Mouse (Mus musculus): Measurements from ENCODE around the gene Gm37419.

The Gm37419 gene

GRCm38 (mm10) chr16:23996342-23996741, 8.1 kb downstream of the Gm37419 start:
- DNase-seq (ENCODE audit: low spot score in 2 of 2) = no peak

GRCm38 (mm10) chr16:23997228-23997627, 8.9 kb downstream of the Gm37419 start:
- no peak for DNase-seq (ENCODE audit: low spot score in 2 of 2)

DNA sequence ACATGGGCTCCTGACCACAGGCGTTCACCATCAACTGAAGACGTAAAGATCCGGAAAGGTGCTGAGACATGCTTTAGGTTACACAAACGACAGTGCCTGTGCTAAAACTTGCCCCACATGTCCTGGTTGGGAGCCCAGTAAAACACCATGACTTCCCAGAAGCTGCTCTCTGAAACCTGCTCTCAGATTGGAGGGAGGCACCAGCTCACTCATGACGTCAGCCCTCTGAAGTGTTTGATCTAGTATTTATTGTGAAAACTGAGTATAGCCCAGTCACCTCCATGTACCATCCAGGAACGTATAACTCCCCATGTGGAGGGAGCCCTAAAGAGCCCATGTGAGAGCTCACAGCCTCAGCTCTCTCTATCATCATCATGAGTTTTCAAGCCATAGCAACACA, 9.6 kb downstream of the Gm37419 start:
- DNase-seq (ENCODE audit: low spot score in 2 of 2) = no peak

GRCm38 (mm10) chr16:24005928-24006327, 17.6 kb downstream of the Gm37419 start:
- DNase-seq (ENCODE audit: low spot score in 2 of 2) = no peak

DNA sequence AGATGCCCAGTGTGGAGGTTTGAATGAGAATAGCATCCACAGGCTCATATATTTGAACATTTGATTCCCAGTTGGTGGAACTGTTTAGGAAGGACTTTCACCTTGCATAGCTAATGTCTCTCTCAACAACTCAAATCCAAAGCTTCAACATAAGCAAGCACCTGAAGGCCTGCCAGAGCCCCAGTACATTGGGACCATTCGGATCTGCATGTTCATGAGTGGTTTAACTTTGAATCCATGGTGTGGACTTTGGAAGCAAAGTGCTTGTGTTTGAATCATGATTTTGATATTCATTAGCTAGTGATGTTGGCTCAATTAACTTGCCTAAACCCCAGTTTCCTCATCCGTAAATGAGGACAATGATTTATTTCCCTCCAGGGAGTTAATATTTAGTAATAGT, 21.6 kb downstream of the Gm37419 start:
- no peak for DNase-seq (ENCODE audit: low spot score in 2 of 2)

DNA sequence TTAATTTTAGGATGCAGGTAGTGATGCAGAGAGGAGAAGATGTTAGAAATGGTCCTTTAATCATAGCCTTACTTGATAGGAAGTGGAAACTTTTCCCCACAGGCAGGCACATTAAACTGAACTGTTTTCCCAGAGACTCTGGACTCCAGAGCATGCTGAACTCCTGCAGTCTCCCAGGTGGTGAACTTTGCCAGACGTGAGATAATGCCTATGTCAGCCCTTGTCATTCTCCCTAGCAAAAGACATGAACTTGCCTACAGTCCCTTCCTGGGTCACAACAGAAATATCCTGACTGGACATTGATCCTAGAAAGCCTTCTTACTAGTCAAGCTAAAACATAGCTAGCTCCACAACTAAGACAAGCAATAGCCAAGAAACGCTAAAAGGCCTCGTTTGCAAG, 23.0 kb downstream of the Gm37419 start:
- no peak for DNase-seq (ENCODE audit: low spot score in 2 of 2)

- DNase-seq (ENCODE audit: low spot score in 2 of 2) = no peak
Observed at GRCm38 (mm10) chr16:24012066-24012465, 23.8 kb downstream of the Gm37419 start.

GRCm38 (mm10) chr16:24014378-24014777, 26.1 kb downstream of the Gm37419 start:
- DNase-seq (ENCODE audit: low spot score in 2 of 2) = no peak

- no peak for DNase-seq (ENCODE audit: low spot score in 2 of 2)
Observed at GRCm38 (mm10) chr16:24016273-24016672, 28.0 kb downstream of the Gm37419 start.

- DNase-seq (ENCODE audit: low spot score in 2 of 2) = no peak
Observed at GRCm38 (mm10) chr16:24016742-24017141, 28.5 kb downstream of the Gm37419 start.

DNA sequence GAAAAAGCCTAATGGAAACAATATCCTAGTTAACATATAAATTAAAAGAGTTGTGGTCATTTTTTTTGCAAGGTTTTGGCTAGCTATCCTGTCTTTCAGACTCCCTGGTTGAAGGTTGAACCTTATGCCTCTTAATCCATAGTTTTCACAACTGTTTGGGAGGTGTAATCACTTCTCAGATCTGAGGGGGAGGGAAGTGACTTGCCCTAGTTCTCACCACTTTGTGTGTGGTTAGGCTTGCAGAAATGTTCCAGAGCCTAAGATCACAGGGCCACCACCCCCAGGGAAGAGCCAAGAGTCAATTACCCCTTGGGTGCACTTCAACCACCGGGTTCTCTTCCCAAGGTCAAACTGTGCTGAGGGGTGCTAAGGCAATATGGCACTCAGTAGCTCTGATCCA, 33.4 kb downstream of the Gm37419 start:
- DNase-seq (ENCODE audit: low spot score in 2 of 2) = no peak

- no peak for DNase-seq (ENCODE audit: low spot score in 2 of 2)
Observed at GRCm38 (mm10) chr16:24022605-24023004, 34.3 kb downstream of the Gm37419 start.

GRCm38 (mm10) chr16:24025442-24025841, 37.2 kb downstream of the Gm37419 start:
- no peak for DNase-seq (ENCODE audit: low spot score in 2 of 2)

GRCm38 (mm10) chr16:24029965-24030672, 41.8 kb downstream of the Gm37419 start:
- no peak for DNase-seq (ENCODE audit: low spot score in 2 of 2)

DNA sequence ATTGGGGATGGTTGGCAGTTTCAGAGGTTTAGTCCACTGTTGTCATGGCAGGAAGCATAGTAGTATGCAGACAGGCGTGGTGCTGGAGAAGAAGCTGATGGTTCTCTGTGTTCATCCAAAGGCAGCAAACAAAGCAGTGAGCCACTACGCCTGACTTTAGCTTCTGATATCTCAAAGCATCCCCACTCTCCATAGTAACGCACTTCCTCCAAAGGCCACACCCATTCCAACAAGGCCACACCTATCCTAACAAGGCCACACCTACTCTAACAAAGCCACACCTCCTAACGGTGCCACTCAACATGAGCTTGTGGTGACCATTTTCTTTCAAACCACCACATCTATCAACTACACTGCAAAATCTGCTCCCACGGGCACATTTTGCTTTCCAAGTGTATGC, 45.0 kb downstream of the Gm37419 start:
- no peak for DNase-seq (ENCODE audit: low spot score in 2 of 2)

DNA sequence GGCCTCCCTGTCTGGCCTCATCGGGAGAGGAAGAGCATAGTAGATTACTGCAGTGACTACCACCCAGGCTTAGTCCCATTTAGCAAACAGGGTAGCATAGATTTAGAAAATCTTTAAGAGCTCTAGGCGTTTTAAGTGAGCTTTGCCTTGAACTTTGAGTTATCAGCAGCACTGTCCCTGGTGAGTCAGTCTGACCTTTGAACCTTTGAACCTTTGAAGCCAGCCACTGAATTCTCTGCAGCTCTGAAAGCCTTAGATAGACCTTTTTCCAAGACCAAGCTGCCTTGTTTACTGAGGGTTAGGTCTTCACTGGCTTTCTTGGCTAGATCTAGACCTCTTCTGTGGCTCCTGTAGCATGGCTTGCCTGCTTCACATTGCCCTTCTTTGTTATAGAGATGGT, 46.2 kb downstream of the Gm37419 start:
- no peak for DNase-seq (ENCODE audit: low spot score in 2 of 2)

DNA sequence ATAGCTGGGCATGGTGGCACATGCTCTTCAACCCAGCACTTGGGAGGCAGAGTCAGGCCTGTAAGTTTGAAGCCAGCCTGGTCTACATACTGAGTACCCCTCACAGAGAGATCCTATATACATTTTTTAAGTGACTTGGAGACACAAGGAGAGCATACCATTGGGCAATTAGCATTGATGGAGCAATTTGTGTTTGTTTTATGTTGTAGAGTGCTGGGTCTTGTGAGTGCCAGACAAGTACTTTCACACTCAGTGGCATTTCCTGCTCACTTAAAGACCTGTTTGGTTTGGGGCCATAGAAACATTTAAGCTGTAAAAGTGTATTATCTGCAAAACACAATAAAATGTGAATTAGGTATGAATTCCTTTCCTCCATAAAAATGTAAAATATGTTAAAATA, 47.5 kb downstream of the Gm37419 start:
- DNase-seq (ENCODE audit: low spot score in 2 of 2) = no peak

- no peak for DNase-seq (ENCODE audit: low spot score in 2 of 2)
Observed at GRCm38 (mm10) chr16:24036398-24036797, 48.1 kb downstream of the Gm37419 start.
